Mouse (Mus musculus) right cerebral cortex, adult 18-20 months (tissue): Measurements from ENCODE around the gene Dock6.
"Not testable (repeated sequence)": the region's sequence is repeated elsewhere in the genome, so short reads cannot be mapped to it uniquely, and the experiment has no call there.

ENCODE experiments used
- DNase-seq: peaks from one replicate; pipeline ENCODE4 v3.0.0; 2022; ENCODE audit warnings: mixed read lengths

The Dock6 gene

GRCm38 (mm10) chr9:21806976-21807375 lies 45.5 kb downstream of the Dock6 start:
- no peak for DNase-seq

- DNase-seq, result no peak
Observed at GRCm38 (mm10) chr9:21806363-21806762, 46.1 kb downstream of the Dock6 start.

- DNase-seq, result peak; percentile 91
Observed at GRCm38 (mm10) chr9:21803986-21804644, 48.3 kb downstream of the Dock6 start.

- no peak for DNase-seq
Observed at GRCm38 (mm10) chr9:21801591-21801990, 50.8 kb downstream of the Dock6 start.

- no peak for DNase-seq
Observed at GRCm38 (mm10) chr9:21801121-21801520, 51.3 kb downstream of the Dock6 start.

- DNase-seq, result no peak
Observed at GRCm38 (mm10) chr9:21799010-21799350, 53.5 kb downstream of the Dock6 start.

- peak; percentile 61 for DNase-seq
Observed at GRCm38 (mm10) chr9:21798345-21799009, 54.0 kb downstream of the Dock6 start, which contains the start of gene Kank2. Gene Kank2 (minus strand): TSS chr9:21798744.

GRCm38 (mm10) chr9:21797921-21798344 lies 54.5 kb downstream of the Dock6 start:
- DNase-seq, result no peak

- no peak for DNase-seq
Observed at GRCm38 (mm10) chr9:21796919-21797318, 55.5 kb downstream of the Dock6 start.

GRCm38 (mm10) chr9:21796259-21796658 lies 56.2 kb downstream of the Dock6 start:
- no peak for DNase-seq

GRCm38 (mm10) chr9:21795579-21795978 lies 56.9 kb downstream of the Dock6 start:
- no peak for DNase-seq

GRCm38 (mm10) chr9:21794925-21795324 lies 57.5 kb downstream of the Dock6 start:
- DNase-seq, result no peak

- DNase-seq, result no peak
Observed at GRCm38 (mm10) chr9:21794344-21794834, 58.0 kb downstream of the Dock6 start.

- not testable (repeated sequence) for DNase-seq
Observed at GRCm38 (mm10) chr9:21793507-21793906, 58.9 kb downstream of the Dock6 start.

- peak; percentile 75 for DNase-seq
Observed at GRCm38 (mm10) chr9:21792644-21793043, 59.8 kb downstream of the Dock6 start.

GRCm38 (mm10) chr9:21791861-21792260 lies 60.6 kb downstream of the Dock6 start:
- DNase-seq, result no peak

- no peak for DNase-seq
Observed at GRCm38 (mm10) chr9:21788234-21788633, 64.2 kb downstream of the Dock6 start.

GRCm38 (mm10) chr9:21787654-21788053 lies 64.8 kb downstream of the Dock6 start:
- DNase-seq, result no peak

- peak; percentile 65 for DNase-seq
Observed at GRCm38 (mm10) chr9:21786906-21787305, 65.5 kb downstream of the Dock6 start.

- not testable (repeated sequence) for DNase-seq
Observed at GRCm38 (mm10) chr9:21786309-21786708, 66.1 kb downstream of the Dock6 start.

GRCm38 (mm10) chr9:21784517-21785307 lies 67.7 kb downstream of the Dock6 start:
- no peak for DNase-seq

GRCm38 (mm10) chr9:21781657-21782468 lies 70.6 kb downstream of the Dock6 start:
- no peak for DNase-seq

GRCm38 (mm10) chr9:21777726-21778125 lies 74.7 kb downstream of the Dock6 start:
- DNase-seq, result no peak
